Mouse (Mus musculus): ENCODE results near the gene Hax1. TPM values are rescaled to one million over a fixed set of nuclear protein-coding genes. Genes with fewer than 3 reads are reported as not detected.

The Hax1 gene
- polyA plus RNA-seq, 3 experiments from 2014 or later, result 59.6 to 87.0 (median 74.0) TPM

- ATAC-seq, result peak; percentile 18
These were observed 37.1 kb downstream of the Hax1 start for GRCm38 (mm10) chr3:89961436-89961835.

GRCm38 (mm10) chr3:89960469-89960868, 38.1 kb downstream of the Hax1 start:
- peak; percentile 85 for ATAC-seq

DNA sequence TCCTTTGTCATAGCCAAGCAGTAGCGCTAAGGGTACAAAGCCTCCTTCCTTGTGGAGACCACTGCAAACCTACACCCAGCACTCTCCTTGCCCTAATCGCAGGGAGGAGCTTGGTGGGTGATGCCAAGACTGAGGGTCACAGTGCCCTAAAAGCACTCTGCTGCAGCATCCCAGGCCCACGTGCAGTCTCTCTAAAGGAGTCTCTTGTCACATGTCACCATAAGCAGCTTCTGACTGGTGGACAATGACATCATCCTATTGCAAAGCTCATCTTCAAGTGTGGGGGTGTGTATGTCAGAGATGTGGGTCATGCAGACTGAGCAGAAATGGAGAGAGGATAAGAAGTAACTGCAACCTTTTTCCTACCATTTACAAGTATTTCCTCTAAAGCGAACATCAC, 39.1 kb downstream of the Hax1 start:
- no peak for ATAC-seq

DNA sequence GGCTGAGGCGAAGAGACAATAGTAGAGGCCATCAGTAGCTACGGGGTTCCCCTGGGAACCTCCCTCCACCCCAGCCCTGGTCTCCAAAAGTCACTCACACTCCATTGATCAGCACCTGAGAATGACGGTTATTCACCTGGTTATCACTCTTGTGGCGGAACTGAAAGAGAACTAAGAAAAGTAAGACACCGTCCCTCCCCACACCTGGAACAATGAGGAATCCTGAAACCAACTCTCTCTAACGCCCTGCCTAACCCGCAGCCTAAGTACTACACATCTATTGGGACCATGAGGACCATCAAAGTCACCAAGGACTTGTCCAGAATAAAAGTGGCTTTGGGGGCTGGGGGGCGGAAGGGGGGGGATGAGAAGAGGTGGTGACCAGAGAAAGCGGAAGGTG, 40.7 kb downstream of the Hax1 start:
- ATAC-seq, result no peak

- no peak for ATAC-seq
These were observed 42.2 kb downstream of the Hax1 start for GRCm38 (mm10) chr3:89956177-89956971.

DNA sequence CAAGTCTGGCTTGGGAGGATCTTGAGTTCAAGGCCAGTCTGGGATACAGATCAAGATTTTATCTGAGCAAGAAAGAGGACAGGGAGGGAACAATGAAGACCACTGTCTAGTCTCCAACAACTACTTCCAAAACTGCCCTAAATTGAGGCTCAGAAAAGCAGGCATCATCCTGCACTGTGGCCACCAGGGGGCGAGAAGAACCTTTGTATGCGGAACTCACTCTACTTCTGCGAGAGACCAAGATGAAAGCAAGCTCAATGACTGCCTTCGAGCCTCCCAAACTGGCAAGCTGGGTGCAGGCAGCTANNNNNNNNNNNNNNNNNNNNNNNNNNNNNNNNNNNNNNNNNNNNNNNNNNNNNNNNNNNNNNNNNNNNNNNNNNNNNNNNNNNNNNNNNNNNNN, 45.2 kb downstream of the Hax1 start:
- peak; percentile 90 for ATAC-seq

DNA sequence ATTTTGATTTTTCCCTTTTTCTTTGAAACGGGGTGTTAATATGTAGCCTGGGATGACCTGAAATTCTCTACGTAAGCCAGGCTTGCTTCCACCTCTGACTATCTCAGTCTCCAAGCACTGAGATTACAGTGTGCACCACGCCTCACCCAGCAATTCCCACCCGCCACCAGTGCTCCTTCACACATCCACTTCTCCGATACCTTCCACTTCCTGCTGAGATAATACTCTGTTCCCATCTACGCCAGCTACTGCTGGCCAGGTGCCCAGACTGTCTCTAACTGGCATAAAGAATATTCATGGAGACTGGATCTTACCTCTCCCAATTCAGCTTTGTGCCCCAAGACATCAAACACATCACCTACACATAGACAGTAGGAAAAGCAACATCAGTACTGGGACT, 49.9 kb downstream of the Hax1 start:
- ATAC-seq, result no peak

DNA sequence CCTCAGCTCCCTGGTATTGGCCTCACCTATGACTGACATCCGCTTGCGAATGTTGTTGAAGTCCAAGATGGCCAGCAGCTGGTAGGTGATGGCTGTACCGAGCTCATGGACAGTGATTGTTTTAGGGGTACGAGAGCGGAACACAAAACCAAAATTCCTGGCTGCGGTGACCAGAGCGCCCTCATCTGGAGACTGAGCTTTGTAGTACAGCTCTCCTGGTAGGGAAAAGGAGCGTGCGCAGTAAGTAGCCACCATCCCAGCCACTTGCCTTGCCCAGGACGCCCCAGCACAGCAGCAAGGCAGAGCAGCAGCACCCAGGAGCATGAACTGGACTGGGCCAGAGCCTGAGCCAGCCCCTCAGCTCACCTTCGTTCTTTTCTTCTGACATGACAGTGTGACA, 50.6 kb downstream of the Hax1 start:
- ATAC-seq, result no peak

Other genes with a start within 250 kb of the Hax1 start
- 1 to 10 TPM; 1.2 to 2.4 (median 1.9) TPM for gene Chrnb2, start 234.1 kb downstream of the Hax1 start, polyA plus RNA-seq (2017; shearing (Covaris generic))
- gene Ube2q1, start 225.2 kb downstream of the Hax1 start, polyA plus RNA-seq (2017; shearing (Covaris generic)), result 10 to 100 TPM; 12.9 to 18.9 (median 16.5) TPM
- gene She, start 167.4 kb downstream of the Hax1 start, polyA plus RNA-seq (2017; shearing (Covaris generic)), result 10 to 100 TPM in 1 of 3 experiments, 1 to 10 TPM in 2; 3.3 to 10.1 (median 9.1) TPM
- 10 to 100 TPM in 2 of 3 experiments, 1 to 10 TPM in 1; 4.6 to 23.5 (median 19.0) TPM for gene Il6ra, start 85.6 kb downstream of the Hax1 start, polyA plus RNA-seq (2017; shearing (Covaris generic))
- 10 to 100 TPM; 21.8 to 24.1 (median 22.9) TPM for gene Atp8b2, start 35.3 kb downstream of the Hax1 start, polyA plus RNA-seq (2017; shearing (Covaris generic))
- gene 4933434E20Rik, start 52.9 kb upstream of the Hax1 start, polyA plus RNA-seq (2017; shearing (Covaris generic)), result 100 to 1,000 TPM; 323 to 414 (median 404) TPM
- gene Ubap2l, start 53.8 kb upstream of the Hax1 start, polyA plus RNA-seq (2017; shearing (Covaris generic)), result 100 to 1,000 TPM; 204 to 305 (median 225) TPM
- 100 to 1,000 TPM; 843 to 975 (median 918) TPM for gene Tpm3, start 73.9 kb upstream of the Hax1 start, polyA plus RNA-seq (2017; shearing (Covaris generic))
- gene Nup210l, start 105.4 kb upstream of the Hax1 start, polyA plus RNA-seq (2017; shearing (Covaris generic)), result under 1 TPM; 0.18 to 0.51 (median 0.49) TPM
- gene Rps27, start 214.9 kb upstream of the Hax1 start, polyA plus RNA-seq (2017; shearing (Covaris generic)), result 1,000 to 10,000 TPM; 3,921 to 9,955 (median 8,802) TPM
- gene Rab13, start 214.9 kb upstream of the Hax1 start, polyA plus RNA-seq (2017; shearing (Covaris generic)), result under 1 TPM in 2 of 3 experiments, not detected in 1; 0.58 to 0.94 TPM
- gene Jtb, start 232.8 kb upstream of the Hax1 start, polyA plus RNA-seq (2017; shearing (Covaris generic)), result 10 to 100 TPM; 61.4 to 73.4 (median 68.5) TPM
- not detected for gene Creb3l4, start 244.7 kb upstream of the Hax1 start, polyA plus RNA-seq (2017; shearing (Covaris generic))
- gene Slc39a1, start 249.4 kb upstream of the Hax1 start, polyA plus RNA-seq (2017; shearing (Covaris generic)), result 10 to 100 TPM; 35.0 to 72.7 (median 59.5) TPM